Mouse (Mus musculus) liver, embryonic 14.5 days (tissue): ENCODE results near the gene Lsmem1. TPM values are rescaled to one million over a fixed set of nuclear protein-coding genes. Genes with fewer than 3 reads are reported as not detected.
"Not testable (repeated sequence)": the region's sequence is repeated elsewhere in the genome, so short reads cannot be mapped to it uniquely, and the experiment has no call there.

ENCODE experiments used
- ATAC-seq: fragments of 200-750 bp; cut with Nextera tagmentation; 2 replicates; pipeline ENCODE4 v1.8.0; 2017; ENCODE audit warnings: moderate number of reproducible peaks, mild to moderate bottlenecking, moderate library complexity; ENCODE audit not compliant: insufficient read depth
- DNase-seq, 3 experiments: peaks; one replicate each; pipeline ENCODE4 v3.0.0-alpha.2; 2012 to 2013; ENCODE audit warnings: low read depth in 3 of 3, low spot score in 3 of 3
- H3K27ac ChIP-seq: fragments of 300-500 bp; sonication (generic); 2 replicates; pipeline ENCODE4 v1.5.1; 2014; ENCODE audit warnings: moderate library complexity, mild to moderate bottlenecking, control low read depth, inconsistent platforms
- H3K27me3 ChIP-seq: fragments of 300-500 bp; sonication (generic); 2 replicates; pipeline ENCODE4 v1.6.1; 2014; ENCODE audit warnings: mild to moderate bottlenecking, low read length, moderate library complexity; ENCODE audit not compliant: control insufficient read depth, insufficient read depth
- H3K36me3 ChIP-seq: fragments of 300-500 bp; sonication (generic); replicated peaks from 2 replicates; pipeline ENCODE4 v1.6.1; 2014; ENCODE audit warnings: low read depth; ENCODE audit not compliant: control insufficient read depth, insufficient read depth
- H3K4me1 ChIP-seq, 2 experiments: fragments of 200-500 bp in 1 of 2; fragments of 300-500 bp in 1 of 2; sonication (generic) in 1 of 2; replicated peaks; 2 replicates each; pipeline ENCODE4 v1.6.1; 2012 to 2014; ENCODE audit warnings: antibody characterized with exemption in 1 of 2, inconsistent platforms in 1 of 2, low read length in 1 of 2; ENCODE audit not compliant: control insufficient read depth in 2 of 2, insufficient read depth in 2 of 2
- H3K4me2 ChIP-seq: fragments of 300-500 bp; sonication (generic); 2 replicates; pipeline ENCODE4 v1.6.1; 2014; ENCODE audit warnings: low read depth, mild to moderate bottlenecking, control low read depth, moderate library complexity
- H3K4me3 ChIP-seq, 2 experiments: fragments of 200-500 bp in 1 of 2; fragments of 300-500 bp in 1 of 2; sonication (generic) in 1 of 2; 2 replicates each; pipeline ENCODE4 v1.5.1; 2012 to 2014; ENCODE audit warnings: low read depth in 2 of 2, low read length in 2 of 2, mild to moderate bottlenecking in 2 of 2, control low read depth in 1 of 2, inconsistent platforms in 1 of 2, moderate library complexity in 1 of 2; ENCODE audit not compliant: insufficient read depth in 1 of 2
- H3K9ac ChIP-seq: fragments of 300-500 bp; sonication (generic); replicated peaks from 2 replicates; pipeline ENCODE4 v1.6.1; 2014; ENCODE audit warnings: mild to moderate bottlenecking, control low read depth, moderate library complexity
- H3K9me3 ChIP-seq: fragments of 300-500 bp; sonication (generic); 2 replicates; pipeline ENCODE4 v1.6.1; 2016; ENCODE audit warnings: low read length, mixed read lengths; ENCODE audit not compliant: control insufficient read depth
- CTCF ChIP-seq: IDR thresholded peaks from 2 replicates; pipeline ENCODE4 v1.5.1; 2016; ENCODE audit warnings: antibody characterized with exemption, low read depth, control low read depth
- EP300 ChIP-seq: IDR thresholded peaks from 2 replicates; pipeline ENCODE4 v1.6.1; 2016; ENCODE audit warnings: antibody characterized with exemption, low read depth
- WGBS: fragments of 180-500 bp; shearing (Covaris S2); extraction: QIAGEN DNeasy Blood & Tissue Kit; methylation state at CpG from one replicate; pipeline ENCODE4 v1.1.7; 2014; ENCODE audit not compliant: insufficient replicate concordance; 5-methylcytosine and 5-hydroxymethylcytosine counted together
- polyA plus RNA-seq, 2 experiments: library from polyadenylated mRNA; depleted of rRNA in 1 of 2; stranded (reverse) in 1 of 2; unstranded in 1 of 2; fragments of >200 nt; fragmentation: Nextera tagmentation in 1 of 2; extraction: Ambion mirVana in 1 of 2; gene quantifications; 2 replicates each; pipeline versions ENCODE4 v1.2.1 to v1.2.3; 2012 to 2014

Lsmem1 gene
- polyA plus RNA-seq, 2 experiments: 0.02 TPM; not detected in 1

DNA sequence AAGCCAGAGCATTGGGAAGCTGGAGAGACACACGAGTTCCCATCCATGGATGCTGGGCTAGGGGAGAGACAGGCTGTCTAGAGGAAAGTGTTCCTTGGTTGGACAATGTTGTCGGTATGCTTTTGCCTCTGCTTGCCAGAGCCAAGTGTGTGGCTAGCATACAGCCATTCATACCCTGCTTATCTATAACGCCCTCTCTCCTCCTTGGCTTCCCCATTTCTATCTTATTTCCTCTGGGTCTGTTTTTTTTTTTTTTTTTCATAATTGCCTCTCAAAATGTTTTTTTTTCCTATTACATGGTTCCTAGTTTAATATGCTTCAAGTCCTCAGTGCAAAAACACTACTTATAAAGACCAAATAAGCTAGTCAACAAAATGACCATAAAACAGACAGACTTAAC, 13.8 kb downstream of the Lsmem1 start:
- Histone ChIP-seq H3K36me3 (no peaks in the 10 kb centered on the region), H3K27ac (no peak overlapping the region), H3K9ac (no peak overlapping the region), H3K9me3 (no peaks in the 10 kb centered on the region), H3K4me2 (no peak overlapping the region), H3K27me3 (no peaks in the 10 kb centered on the region), H3K4me1 (no peaks in the 10 kb centered on the region), H3K4me3 (no peak overlapping the region)
- TF ChIP-seq CTCF: no peak
- no peak for TF ChIP-seq EP300
- ATAC-seq: no peak
- WGBS: 17% methylated on average over 3 of the region's 3 CpGs
- DNase-seq: no peak

DNA sequence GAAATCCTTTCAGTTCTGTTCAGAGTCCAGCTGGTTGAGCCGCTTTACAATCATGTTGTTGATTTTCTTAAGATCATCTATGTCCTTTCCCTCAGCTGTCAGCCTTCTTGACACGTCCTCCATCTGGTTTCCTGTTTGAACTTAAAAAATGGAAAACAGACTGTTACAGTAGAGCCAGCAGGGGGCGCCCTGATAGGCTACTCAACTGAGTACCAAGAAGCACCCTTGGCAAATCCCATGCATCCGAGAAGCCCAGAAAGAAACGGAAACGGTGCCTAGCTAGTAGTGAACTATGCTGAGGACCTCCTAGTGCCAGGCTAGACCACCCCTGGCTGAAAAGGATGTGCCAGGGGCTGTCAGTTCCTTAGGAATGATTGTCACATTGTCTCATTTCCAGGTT, 22.2 kb downstream of the Lsmem1 start:
- Histone ChIP-seq H3K4me1 (no peaks in the 10 kb centered on the region), H3K9me3 (no peaks in the 10 kb centered on the region), H3K27ac (no peak overlapping the region), H3K27me3 (no peaks in the 10 kb centered on the region), H3K36me3 (no peaks in the 10 kb centered on the region), H3K4me2 (no peak overlapping the region), H3K9ac (no peak overlapping the region), H3K4me3 (no peak overlapping the region)
- peak in 1 of 3 experiments; percentile 2 for DNase-seq
- no peak for ATAC-seq
- TF ChIP-seq CTCF (peak; percentile 64), EP300 (no peak)
- 31% methylated on average over 6 of the region's 6 CpGs for WGBS

DNA sequence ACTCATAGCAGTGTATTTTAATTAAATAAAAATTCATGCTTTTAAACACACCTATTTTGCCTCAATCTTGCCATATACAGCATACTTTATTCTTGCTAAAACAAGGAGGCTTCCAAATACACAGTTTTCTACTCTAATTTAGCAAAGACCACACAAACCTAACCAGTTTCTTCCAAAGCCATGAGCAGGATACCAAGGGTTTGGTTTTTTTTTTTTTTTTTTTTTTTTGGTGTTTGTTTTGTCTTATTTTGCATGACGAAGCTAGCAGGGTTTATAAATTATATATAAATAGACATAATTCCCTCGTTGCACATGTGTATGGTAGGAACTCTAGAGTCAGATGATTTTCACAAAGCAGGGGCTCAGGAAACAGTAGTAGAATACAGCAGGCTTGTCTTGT, 23.1 kb downstream of the Lsmem1 start:
- no peaks in the 10 kb centered on the region for H3K9me3 ChIP-seq
- no peak for ATAC-seq
- no peak overlapping the region for H3K9ac ChIP-seq
- H3K4me3 ChIP-seq: no peak overlapping the region
- whole genome bisulfite sequencing: 52% methylated on average over 2 of the region's 2 CpGs
- H3K27me3 ChIP-seq: no peaks in the 10 kb centered on the region
- no peak overlapping the region for H3K27ac ChIP-seq
- H3K4me2 ChIP-seq: no peak overlapping the region
- no peaks in the 10 kb centered on the region for H3K36me3 ChIP-seq
- DNase-seq: no peak
- no peaks in the 10 kb centered on the region for H3K4me1 ChIP-seq
- TF ChIP-seq EP300 (no peak), CTCF (no peak)

DNA sequence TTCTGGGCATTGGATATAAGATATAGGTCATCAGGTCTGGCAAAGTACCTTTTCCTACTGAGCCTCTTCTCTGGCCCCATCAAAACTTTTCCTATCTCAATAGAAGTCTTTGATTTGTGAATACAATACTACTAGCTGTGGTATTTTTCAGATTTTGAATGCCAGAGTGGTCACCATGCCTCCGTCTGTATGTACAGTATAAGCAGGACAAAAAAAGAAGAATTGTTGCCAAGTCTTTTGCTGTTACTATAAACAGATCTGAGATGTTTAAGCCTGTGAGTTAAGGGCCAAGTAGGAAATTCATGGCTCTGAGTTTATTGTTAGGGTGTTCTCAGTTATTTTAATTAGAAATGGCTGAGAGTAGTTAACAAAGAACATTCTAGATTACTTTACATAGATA, 24.1 kb downstream of the Lsmem1 start:
- 48% methylated on average over 1 of the region's 1 CpGs for WGBS
- H3K4me1 ChIP-seq, H3K4me2 ChIP-seq, H3K27me3 ChIP-seq, H3K27ac ChIP-seq, ATAC-seq, H3K4me3 ChIP-seq, H3K36me3 ChIP-seq, DNase-seq, H3K9me3 ChIP-seq, H3K9ac ChIP-seq: not testable (repeated sequence)

DNA sequence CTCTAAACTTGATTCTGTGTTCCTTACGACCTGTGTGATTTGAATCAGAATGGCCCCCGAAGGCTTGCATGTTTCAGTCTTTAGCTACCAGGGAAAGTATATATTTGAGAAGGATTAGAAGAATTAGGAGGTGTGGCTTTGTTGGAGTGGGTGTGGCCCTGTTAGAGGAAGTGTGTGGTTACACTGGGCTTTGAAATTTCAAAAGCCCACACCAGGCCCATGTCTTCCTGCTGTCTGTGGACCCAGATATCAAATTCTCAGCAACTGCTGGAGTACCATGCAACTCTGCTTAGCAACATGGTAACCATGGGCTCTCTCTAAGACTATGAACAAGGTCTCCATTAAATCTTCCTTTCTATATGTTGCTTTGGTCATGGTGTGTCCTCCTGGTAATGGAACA, 27.7 kb downstream of the Lsmem1 start:
- H3K27me3 ChIP-seq: no peaks in the 10 kb centered on the region
- no peaks in the 10 kb centered on the region for H3K9me3 ChIP-seq
- DNase-seq: no peak
- no peak overlapping the region for H3K4me3 ChIP-seq
- H3K9ac ChIP-seq: no peak overlapping the region
- no peaks in the 10 kb centered on the region for H3K4me1 ChIP-seq
- ATAC-seq: no peak
- H3K27ac ChIP-seq: no peak overlapping the region
- WGBS: 74% methylated on average over 2 of the region's 2 CpGs
- H3K4me2 ChIP-seq: no peak overlapping the region
- TF ChIP-seq CTCF (no peak), EP300 (no peak)
- no peaks in the 10 kb centered on the region for H3K36me3 ChIP-seq

DNA sequence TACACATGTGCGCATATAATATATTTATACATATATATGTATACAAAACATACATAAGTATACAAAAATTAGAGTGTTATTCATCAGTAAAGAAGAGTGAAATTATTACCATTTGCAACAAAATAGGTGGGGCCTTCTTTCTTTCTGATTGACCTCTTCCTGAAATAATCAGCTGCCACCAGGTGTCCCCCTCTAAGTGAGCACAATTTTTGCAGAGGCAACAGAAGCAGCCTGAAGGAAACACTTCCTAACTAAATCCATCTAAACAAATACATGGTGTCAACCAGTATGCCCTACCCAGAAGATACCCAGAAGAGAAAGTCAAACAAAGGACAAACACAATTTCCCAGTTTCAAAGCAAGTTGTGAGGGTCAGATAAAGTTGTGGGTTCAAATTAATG, 29.6 kb downstream of the Lsmem1 start:
- ATAC-seq (no peak), DNase-seq (no peak)
- Histone ChIP-seq H3K4me2 (no peak overlapping the region), H3K36me3 (no peaks in the 10 kb centered on the region), H3K9me3 (no peaks in the 10 kb centered on the region), H3K9ac (no peak overlapping the region), H3K27ac (no peak overlapping the region), H3K27me3 (no peaks in the 10 kb centered on the region), H3K4me3 (no peak overlapping the region), H3K4me1 (no peaks in the 10 kb centered on the region)
- no peak for TF ChIP-seq EP300
- TF ChIP-seq CTCF: no peak
- WGBS: 80% methylated on average over 1 of the region's 1 CpGs
